Mouse (Mus musculus) kidney, adult 10 weeks (tissue): ENCODE results near the gene Cd36. TPM values are rescaled to one million over a fixed set of nuclear protein-coding genes. Genes with fewer than 3 reads are reported as not detected.

Source experiments
- polyA plus RNA-seq: library from polyadenylated mRNA; stranded (reverse); fragments of 350-450 nt; fragmentation: Illumina TruSeq; extraction: RNeasy Lipid Tissue Mini Kit (QIAGEN cat#74804); gene quantifications from one replicate; pipeline ENCODE4 v1.2.3, GENCODE M21; 2014; ENCODE audit warnings: low read depth, low replicate concordance

Cd36 gene
- 517 TPM for polyA plus RNA-seq

DNA sequence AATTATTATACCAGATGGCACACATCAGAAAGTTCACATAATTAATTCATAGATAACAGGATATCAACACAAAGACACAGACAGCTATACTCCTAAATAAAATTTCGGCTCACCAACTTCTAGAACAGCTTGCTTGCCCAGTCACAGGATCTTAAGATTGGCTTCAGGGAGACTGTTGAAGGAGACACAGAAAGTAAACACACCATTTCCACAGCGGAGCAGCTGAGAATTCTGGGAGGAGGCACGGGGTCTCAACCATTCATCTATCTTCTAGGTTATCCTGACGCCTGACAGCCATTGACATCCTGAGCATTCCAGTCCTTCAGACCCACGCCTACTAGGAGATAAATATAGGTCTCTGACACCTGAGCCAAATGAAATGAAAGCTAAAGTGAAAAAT, at the start of gene Cd36:
Gene Cd36 (minus strand): TSS at position 204 of the 400 bp plus-strand sequence.

Other genes with a start within 250 kb of the Cd36 start
- gene Gnat3, start 73.7 kb upstream of the Cd36 start, polyA plus RNA-seq, result not detected